In the genomic region with DNA sequence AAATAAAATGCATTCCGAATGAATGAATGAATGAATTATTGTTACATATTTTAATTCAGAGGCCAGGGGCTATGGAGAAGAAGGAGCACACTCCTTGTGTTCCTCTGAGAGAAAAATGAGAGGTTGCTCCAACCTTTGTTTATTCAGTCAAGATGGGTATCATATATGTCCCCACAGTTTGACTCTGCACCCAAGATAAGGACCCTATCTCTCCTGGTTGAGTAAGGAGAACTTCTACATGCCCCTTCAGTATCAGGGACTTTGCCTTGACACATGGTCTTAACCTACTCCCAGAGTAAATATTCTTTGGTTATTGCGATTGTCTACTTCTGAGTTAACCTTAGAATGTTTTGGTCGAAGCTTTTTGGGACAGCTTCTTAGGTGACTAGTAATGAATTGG, we compare ENCODE assay signal across 20 mouse cellular contexts.
"Had no signal": no experiment of that assay in that cellular context is flagged by ENCODE, and none has a peak within 500 bp of the region (broad histone marks: within the 10 kb centered on the region; RNA-seq: fewer than 3 reads in every experiment).

No protein-coding gene starts in this region.

- H3K27ac ChIP-seq: limb, embryonic 15.5 days; lung, embryonic 15.5 days; midbrain, embryonic 12.5 days; midbrain, embryonic 15.5 days; neural tube, embryonic 12.5 days; neural tube, embryonic 15.5 days; stomach, embryonic 15.5 days had no signal

- H3K4me1 ChIP-seq: limb, embryonic 15.5 days; midbrain, embryonic 12.5 days; midbrain, embryonic 15.5 days; neural tube, embryonic 12.5 days; neural tube, embryonic 15.5 days; stomach, embryonic 15.5 days had no signal

- H3K4me3 ChIP-seq: limb, embryonic 12.5 days; limb, embryonic 15.5 days; lung, embryonic 15.5 days; midbrain, embryonic 12.5 days; midbrain, embryonic 15.5 days; neural tube, embryonic 12.5 days; neural tube, embryonic 15.5 days; stomach, embryonic 15.5 days had no signal

- ATAC-seq: midbrain, embryonic 15.5 days had no signal

- DNase-seq: kidney, adult 18-20 months; kidney, adult 9 months; kidney, postnatal 14 days; kidney, postnatal 4 days; left cerebral cortex, postnatal 4 days; lung, adult 18-20 months; lung, postnatal 10 days; lung, postnatal 36 days; right cerebral cortex, adult 18-20 months; right cerebral cortex, postnatal 14 days; right cerebral cortex, postnatal 4 days; thymus, postnatal 36 days had no signal

- H3K9ac ChIP-seq: limb, embryonic 12.5 days; limb, embryonic 15.5 days; lung, embryonic 15.5 days; midbrain, embryonic 12.5 days; midbrain, embryonic 15.5 days; neural tube, embryonic 12.5 days; neural tube, embryonic 15.5 days; stomach, embryonic 15.5 days had no signal

- H3K36me3 ChIP-seq: limb, embryonic 12.5 days; limb, embryonic 15.5 days; lung, embryonic 15.5 days; midbrain, embryonic 12.5 days; midbrain, embryonic 15.5 days; neural tube, embryonic 12.5 days; neural tube, embryonic 15.5 days; stomach, embryonic 15.5 days had no signal

- H3K9me3 ChIP-seq: limb, embryonic 12.5 days; limb, embryonic 15.5 days; lung, embryonic 15.5 days; midbrain, embryonic 12.5 days; midbrain, embryonic 15.5 days; neural tube, embryonic 12.5 days; neural tube, embryonic 15.5 days; stomach, embryonic 15.5 days had no signal

- H3K4me2 ChIP-seq: limb, embryonic 12.5 days; limb, embryonic 15.5 days; lung, embryonic 15.5 days; midbrain, embryonic 12.5 days; midbrain, embryonic 15.5 days; neural tube, embryonic 12.5 days; neural tube, embryonic 15.5 days; stomach, embryonic 15.5 days had no signal

- H3K27me3 ChIP-seq: limb, embryonic 12.5 days; limb, embryonic 15.5 days; lung, embryonic 15.5 days; midbrain, embryonic 12.5 days; neural tube, embryonic 12.5 days; neural tube, embryonic 15.5 days; stomach, embryonic 15.5 days had no signal
